Mouse (Mus musculus) ES-Bruce4 (cell line): Measurements from ENCODE around the gene Adamts20.

ENCODE experiments used
- CTCF ChIP-seq: IDR thresholded peaks from one replicate; pipeline ENCODE4 v1.8.1; 2011; ENCODE audit warnings: low read depth, low read length
- EP300 ChIP-seq: IDR thresholded peaks from 2 replicates; pipeline ENCODE4 v1.6.1; 2011; ENCODE audit warnings: low read depth, low read length; ENCODE audit not compliant: insufficient read depth
- POLR2A ChIP-seq: IDR thresholded peaks from one replicate; pipeline ENCODE4 v1.8.1; 2011; ENCODE audit warnings: low read length; ENCODE audit not compliant: insufficient read depth

- TF ChIP-seq POLR2A (no peak), CTCF (no peak), EP300 (no peak)
These were observed 216.8 kb downstream of the Adamts20 start for GRCm38 (mm10) chr15:94248386-94248785.
